Mouse (Mus musculus): ENCODE results near the gene Rhbdf1. TPM values are rescaled to one million over a fixed set of nuclear protein-coding genes. Genes with fewer than 3 reads are reported as not detected.
"Not testable (repeated sequence)": the region's sequence is repeated elsewhere in the genome, so short reads cannot be mapped to it uniquely, and the experiment has no call there.

Rhbdf1 gene
- total RNA-seq, 1 experiment from 2014 or later: 3.6 TPM

- no peak for ATAC-seq (ENCODE audit: extremely low read depth, insufficient number of reproducible peaks, low FRiP score, poor library complexity, severe bottlenecking)
Measured at GRCm38 (mm10) chr11:32224468-32225139, 2.5 kb upstream of the Rhbdf1 start.

GRCm38 (mm10) chr11:32223297-32223967 lies 1.3 kb upstream of the Rhbdf1 start:
- ATAC-seq (ENCODE audit: extremely low read depth, insufficient number of reproducible peaks, low FRiP score, poor library complexity, severe bottlenecking): no peak

- ATAC-seq (ENCODE audit: extremely low read depth, insufficient number of reproducible peaks, low FRiP score, poor library complexity, severe bottlenecking): no peak
Measured at GRCm38 (mm10) chr11:32222570-32223194, 582 bp upstream of the Rhbdf1 start.

GRCm38 (mm10) chr11:32221225-32221950 lies 712 bp downstream of the Rhbdf1 start:
- no peak for ATAC-seq (ENCODE audit: extremely low read depth, insufficient number of reproducible peaks, low FRiP score, poor library complexity, severe bottlenecking)

GRCm38 (mm10) chr11:32220607-32221224 lies 1.4 kb downstream of the Rhbdf1 start:
- no peak for ATAC-seq (ENCODE audit: extremely low read depth, insufficient number of reproducible peaks, low FRiP score, poor library complexity, severe bottlenecking)

GRCm38 (mm10) chr11:32219287-32219686 lies 2.8 kb downstream of the Rhbdf1 start:
- ATAC-seq (ENCODE audit: extremely low read depth, insufficient number of reproducible peaks, low FRiP score, poor library complexity, severe bottlenecking): no peak

GRCm38 (mm10) chr11:32218501-32219050 lies 3.5 kb downstream of the Rhbdf1 start:
- ATAC-seq (ENCODE audit: extremely low read depth, insufficient number of reproducible peaks, low FRiP score, poor library complexity, severe bottlenecking): no peak

GRCm38 (mm10) chr11:32216851-32217250 lies 5.2 kb downstream of the Rhbdf1 start:
- ATAC-seq (ENCODE audit: extremely low read depth, insufficient number of reproducible peaks, low FRiP score, poor library complexity, severe bottlenecking): peak; percentile 68

GRCm38 (mm10) chr11:32215372-32216162 lies 6.5 kb downstream of the Rhbdf1 start:
- ATAC-seq (ENCODE audit: extremely low read depth, insufficient number of reproducible peaks, low FRiP score, poor library complexity, severe bottlenecking): no peak

- no peak for ATAC-seq (ENCODE audit: extremely low read depth, insufficient number of reproducible peaks, low FRiP score, poor library complexity, severe bottlenecking)
Measured at GRCm38 (mm10) chr11:32210623-32211022, 11.5 kb downstream of the Rhbdf1 start.

GRCm38 (mm10) chr11:32205058-32205873 lies 16.8 kb downstream of the Rhbdf1 start, which contains the start of gene Snrnp25:
TSS of gene Snrnp25 (plus strand) at chr11:32205415.
- ATAC-seq (ENCODE audit: extremely low read depth, insufficient number of reproducible peaks, low FRiP score, poor library complexity, severe bottlenecking): peak; percentile 97

- no peak for ATAC-seq (ENCODE audit: extremely low read depth, insufficient number of reproducible peaks, low FRiP score, poor library complexity, severe bottlenecking)
Measured at GRCm38 (mm10) chr11:32201922-32202685, 20.0 kb downstream of the Rhbdf1 start.

- not testable (repeated sequence) for ATAC-seq (ENCODE audit: extremely low read depth, insufficient number of reproducible peaks, low FRiP score, poor library complexity, severe bottlenecking)
Measured at GRCm38 (mm10) chr11:32200992-32201391, 21.1 kb downstream of the Rhbdf1 start.

- no peak for ATAC-seq (ENCODE audit: extremely low read depth, insufficient number of reproducible peaks, low FRiP score, poor library complexity, severe bottlenecking)
Measured at GRCm38 (mm10) chr11:32200075-32200601, 22.0 kb downstream of the Rhbdf1 start, which contains the start of gene Il9r. TSS of gene Il9r (minus strand) at chr11:32200279.

GRCm38 (mm10) chr11:32199230-32199629 lies 22.9 kb downstream of the Rhbdf1 start:
- ATAC-seq (ENCODE audit: extremely low read depth, insufficient number of reproducible peaks, low FRiP score, poor library complexity, severe bottlenecking): no peak

GRCm38 (mm10) chr11:32198256-32198955 lies 23.7 kb downstream of the Rhbdf1 start:
- no peak for ATAC-seq (ENCODE audit: extremely low read depth, insufficient number of reproducible peaks, low FRiP score, poor library complexity, severe bottlenecking)

Measured in neutrophil, adult 5-6 weeks (primary cell).